ENCODE assay signal across 18 mouse cellular contexts in genomic region chr12:33197287-33197686, GRCm38 (mm10). TPM values are rescaled to one million over a fixed set of nuclear protein-coding genes. Genes with fewer than 3 reads are reported as not detected.
A peak's percentile ranks its signal among the peaks of the same experiment; 100 is the strongest.
DNase-seq lines count a peak whose midpoint lies in the region; ATAC-seq and TF ChIP-seq lines count a peak whose summit lies in the region.
"Had no signal": no experiment of that assay in that cellular context is flagged by ENCODE, and none has a peak within 500 bp of the region (broad histone marks: within the 10 kb centered on the region; RNA-seq: fewer than 3 reads in every experiment).

No protein-coding gene starts in this region.

- ATAC-seq in midbrain, embryonic 14.5 days (ENCODE audit: low FRiP score, low TSS enrichment), result no peak; the same call in 1 of the 2 replicates
- no peak for ATAC-seq in midbrain, embryonic 13.5 days
- ATAC-seq in neural tube, embryonic 15.5 days (ENCODE audit: low FRiP score), result 0 out of 2 replicates have a peak, but pooled peaks have one; percentile 38
- ATAC-seq: forebrain, embryonic 16.5 days had no signal

- no peaks in the 10 kb centered on the region for H3K36me3 ChIP-seq in midbrain, embryonic 14.5 days (ENCODE audit: control insufficient read depth, insufficient read depth, low read length)
- no peaks in the 10 kb centered on the region for H3K36me3 ChIP-seq in midbrain, embryonic 13.5 days
- no peaks in the 10 kb centered on the region for H3K36me3 ChIP-seq in neural tube, embryonic 15.5 days
- H3K36me3 ChIP-seq: limb, embryonic 13.5 days had no signal

- 19% methylated on average over 6 of the region's 6 CpGs for whole genome bisulfite sequencing in midbrain, embryonic 14.5 days
- WGBS in midbrain, embryonic 13.5 days, result 31% methylated on average over 6 of the region's 6 CpGs
- WGBS in neural tube, embryonic 15.5 days, result 18% methylated on average over 6 of the region's 6 CpGs

- no peak overlapping the region for H3K9ac ChIP-seq in midbrain, embryonic 14.5 days (replicated peaks; ENCODE audit: low read length)
- no peak overlapping the region for H3K9ac ChIP-seq in midbrain, embryonic 13.5 days (replicated peaks)
- no peak overlapping the region for H3K9ac ChIP-seq in neural tube, embryonic 15.5 days (replicated peaks)
- H3K9ac ChIP-seq: limb, embryonic 13.5 days; liver, embryonic 14.5 days had no signal

- intact Hi-C loops in gastrocnemius, adult 2 months (cut with DNase I), result no loop called here

- peak overlapping the region; percentile 63 for H3K27ac ChIP-seq in gastrocnemius, adult 2 months
- no peak overlapping the region for H3K27ac ChIP-seq in midbrain, embryonic 14.5 days (replicated peaks; ENCODE audit: low read depth, low read length)
- no peak overlapping the region for H3K27ac ChIP-seq in midbrain, embryonic 13.5 days
- no peak overlapping the region for H3K27ac ChIP-seq in neural tube, embryonic 15.5 days (replicated peaks)
- H3K27ac ChIP-seq: limb, embryonic 13.5 days; liver, embryonic 14.5 days had no signal

- no peaks in the 10 kb centered on the region for H3K4me1 ChIP-seq in midbrain, embryonic 14.5 days (ENCODE audit: control insufficient read depth, insufficient read depth, low read length)
- H3K4me1 ChIP-seq in midbrain, embryonic 13.5 days (replicated peaks), result peaks cover 35% of the 10 kb centered on the region
- H3K4me1 ChIP-seq in neural tube, embryonic 15.5 days, result peaks cover 29% of the 10 kb centered on the region

- no peaks in the 10 kb centered on the region for H3K9me3 ChIP-seq in midbrain, embryonic 14.5 days (ENCODE audit: control insufficient read depth, low read length)
- H3K9me3 ChIP-seq in midbrain, embryonic 13.5 days, result peaks cover 4% of the 10 kb centered on the region; the same call in 1 of the 2 replicates
- H3K9me3 ChIP-seq in neural tube, embryonic 15.5 days (replicated peaks), result 0 out of 2 replicates have a peak, but pooled peaks cover 3% of the 10 kb centered on the region
- H3K9me3 ChIP-seq: limb, embryonic 13.5 days had no signal

- peak overlapping the region; percentile 6; the same call in 1 of the 2 replicates for H3K4me3 ChIP-seq in gastrocnemius, adult 2 months
- H3K4me3 ChIP-seq in midbrain, embryonic 14.5 days (replicated peaks; ENCODE audit: low read depth, low read length), result no peak overlapping the region
- H3K4me3 ChIP-seq in midbrain, embryonic 13.5 days (replicated peaks), result no peak overlapping the region
- H3K4me3 ChIP-seq in neural tube, embryonic 15.5 days (replicated peaks), result no peak overlapping the region
- H3K4me3 ChIP-seq: limb, embryonic 13.5 days; megakaryocyte, embryonic 14.5 days; myocyte had no signal

- DNase-seq in gastrocnemius, adult 2 months, result no peak
- no peak for DNase-seq in gastrocnemius, adult 8-10 months (ENCODE audit: low spot score in 2 of 2)
- peak; percentile 68 for DNase-seq in midbrain, embryonic 14.5 days
- DNase-seq in embryo, embryonic 11 days, result peak; percentile 28
- DNase-seq in adrenal gland, postnatal 4 days (ENCODE audit: low spot score in 2 of 2), result no peak
- DNase-seq: kidney, adult 2 months; kidney, postnatal 36 days; layer of hippocampus, adult 9-11 months; lung, postnatal 10 days; right cerebral cortex, postnatal 25 days; thymus, postnatal 25 days had no signal

- no peak overlapping the region for H3K4me2 ChIP-seq in midbrain, embryonic 14.5 days (ENCODE audit: low read length)
- H3K4me2 ChIP-seq in midbrain, embryonic 13.5 days (replicated peaks), result no peak overlapping the region
- H3K4me2 ChIP-seq in neural tube, embryonic 15.5 days, result no peak overlapping the region
- H3K4me2 ChIP-seq: limb, embryonic 13.5 days had no signal

- H3K27me3 ChIP-seq in midbrain, embryonic 14.5 days (ENCODE audit: control insufficient read depth, insufficient read depth, low read length), result no peaks in the 10 kb centered on the region
- no peaks in the 10 kb centered on the region for H3K27me3 ChIP-seq in midbrain, embryonic 13.5 days
- H3K27me3 ChIP-seq in neural tube, embryonic 15.5 days (replicated peaks), result no peaks in the 10 kb centered on the region
- H3K27me3 ChIP-seq: limb, embryonic 13.5 days; megakaryocyte, embryonic 14.5 days had no signal

- no peak for TF ChIP-seq CTCF in gastrocnemius, adult 2 months (IDR thresholded peaks at IDR 0.05)

RNA-seq across cellular contexts. Expression of gene Atxn7l1, which starts 49.8 kb away (rescaled TPM):
- total RNA-seq in gastrocnemius, adult 2 months (2021), result 10 to 100 TPM; 20.4 to 23.9 TPM
- total RNA-seq in gastrocnemius, adult 8-10 months (2022), result 10 to 100 TPM; 13.4 to 18.9 (median 15.7) TPM
- polyA plus RNA-seq in midbrain, embryonic 14.5 days (2014; fragmentation: Nextera tagmentation; extraction: Ambion mirVana), result 22.6 and 23.9 TPM in 2 replicates
- polyA plus RNA-seq in midbrain, embryonic 13.5 days (2015; fragmentation: Nextera tagmentation; extraction: Ambion mirVana), result 18.6 and 19.3 TPM in 2 replicates
- polyA plus RNA-seq in neural tube, embryonic 15.5 days (2015; fragmentation: Nextera tagmentation; extraction: Ambion mirVana), result 19.4 and 27.7 TPM in 2 replicates
- 10 to 100 TPM; 34.1 to 38.8 TPM for total RNA-seq in adrenal gland, postnatal 4 days (2021)

Comparison
In these comparisons a context has a peak if more than half of its experiments do, and no peak if none do; other contexts are left out.
1. DNase-seq: peak in midbrain, embryonic 14.5 days (single experiment) and embryo, embryonic 11 days (single experiment); none in gastrocnemius, adult 2 months (single experiment), gastrocnemius, adult 8-10 months (0 of 2) and adrenal gland, postnatal 4 days (0 of 2).